Mouse (Mus musculus) ES-Bruce4 (cell line): ENCODE results near the gene Disp1. TPM values are rescaled to one million over a fixed set of nuclear protein-coding genes. Genes with fewer than 3 reads are reported as not detected.

Experiments
- H3K27ac ChIP-seq: 2 replicates; pipeline ENCODE4 v1.5.1; 2012; ENCODE audit warnings: low read length, inconsistent platforms; ENCODE audit not compliant: insufficient read depth
- H3K27me3 ChIP-seq: 2 replicates; pipeline ENCODE4 v1.6.1; 2012; ENCODE audit warnings: mild to moderate bottlenecking, low read length, inconsistent platforms; ENCODE audit not compliant: control insufficient read depth, poor library complexity, insufficient read depth, severe bottlenecking
- H3K36me3 ChIP-seq: 2 replicates; pipeline ENCODE4 v1.6.1; 2012; ENCODE audit warnings: inconsistent platforms, mild to moderate bottlenecking, low read length, moderate library complexity; ENCODE audit not compliant: control insufficient read depth, poor library complexity, insufficient read depth, severe bottlenecking
- H3K4me1 ChIP-seq: one replicate; pipeline ENCODE4 v1.8.1; 2011; ENCODE audit warnings: low read length; ENCODE audit not compliant: control insufficient read depth, insufficient read depth
- H3K4me3 ChIP-seq: 2 replicates; pipeline ENCODE4 v1.5.1; 2011; ENCODE audit warnings: low read depth, mild to moderate bottlenecking, low read length
- H3K9ac ChIP-seq: 2 replicates; pipeline ENCODE4 v1.6.1; 2012; ENCODE audit warnings: low read depth, mild to moderate bottlenecking, inconsistent platforms; ENCODE audit not compliant: poor library complexity, severe bottlenecking
- H3K9me3 ChIP-seq: replicated peaks from 2 replicates; pipeline ENCODE4 v1.6.1; 2012; ENCODE audit warnings: mild to moderate bottlenecking, low read length, inconsistent platforms; ENCODE audit not compliant: control insufficient read depth, poor library complexity, insufficient read depth, severe bottlenecking
- CTCF ChIP-seq: IDR thresholded peaks from one replicate; pipeline ENCODE4 v1.8.1; 2011; ENCODE audit warnings: low read depth, low read length
- EP300 ChIP-seq: IDR thresholded peaks from 2 replicates; pipeline ENCODE4 v1.6.1; 2011; ENCODE audit warnings: low read depth, low read length; ENCODE audit not compliant: insufficient read depth
- POLR2A ChIP-seq: IDR thresholded peaks from one replicate; pipeline ENCODE4 v1.8.1; 2011; ENCODE audit warnings: low read length; ENCODE audit not compliant: insufficient read depth
- polyA plus RNA-seq: library from polyadenylated mRNA; stranded (reverse); fragments of >200 nt; gene quantifications from 2 replicates; pipeline ENCODE4 v1.2.4, GENCODE M21; 2011; ENCODE audit warnings: low read depth; ENCODE audit not compliant: missing spikeins, insufficient read depth, insufficient read length

Disp1 gene
- polyA plus RNA-seq, 1 experiment = 9.5 TPM

GRCm38 (mm10) chr1:183142566-183142965 is 78.8 kb downstream of the Disp1 start:
- H3K4me3 ChIP-seq = no peak overlapping the region
- H3K4me1 ChIP-seq = no peaks in the 10 kb centered on the region
- H3K9ac ChIP-seq = no peak overlapping the region
- no peak for TF ChIP-seq POLR2A
- no peak for TF ChIP-seq CTCF
- no peak for TF ChIP-seq EP300
- H3K9me3 ChIP-seq = no peaks in the 10 kb centered on the region
- H3K36me3 ChIP-seq = no peaks in the 10 kb centered on the region
- H3K27ac ChIP-seq = no peak overlapping the region
- H3K27me3 ChIP-seq = no peaks in the 10 kb centered on the region

GRCm38 (mm10) chr1:183141329-183141728 is 80.0 kb downstream of the Disp1 start:
- no peaks in the 10 kb centered on the region for H3K27me3 ChIP-seq
- H3K27ac ChIP-seq = no peak overlapping the region
- TF ChIP-seq POLR2A = no peak
- no peak for TF ChIP-seq CTCF
- TF ChIP-seq EP300 = no peak
- no peaks in the 10 kb centered on the region; the same call in 1 of the 2 replicates for H3K9me3 ChIP-seq
- no peaks in the 10 kb centered on the region for H3K36me3 ChIP-seq
- H3K9ac ChIP-seq = no peak overlapping the region
- no peak overlapping the region for H3K4me3 ChIP-seq
- no peaks in the 10 kb centered on the region for H3K4me1 ChIP-seq

- H3K4me1 ChIP-seq = no peaks in the 10 kb centered on the region
- H3K4me3 ChIP-seq = no peak overlapping the region
- H3K27ac ChIP-seq = no peak overlapping the region
- no peaks in the 10 kb centered on the region for H3K36me3 ChIP-seq
- H3K9ac ChIP-seq = no peak overlapping the region
- no peak for TF ChIP-seq EP300
- no peak for TF ChIP-seq CTCF
- no peak for TF ChIP-seq POLR2A
- H3K9me3 ChIP-seq = no peaks in the 10 kb centered on the region; the same call in 1 of the 2 replicates
- H3K27me3 ChIP-seq = no peaks in the 10 kb centered on the region
These were observed 80.6 kb downstream of the Disp1 start for GRCm38 (mm10) chr1:183140511-183141268.

GRCm38 (mm10) chr1:183138088-183138487 is 83.2 kb downstream of the Disp1 start:
- Histone ChIP-seq H3K4me1 (no peaks in the 10 kb centered on the region), H3K27ac (no peak overlapping the region), H3K9me3 (no peaks in the 10 kb centered on the region; the same call in 1 of the 2 replicates), H3K36me3 (no peaks in the 10 kb centered on the region), H3K27me3 (no peaks in the 10 kb centered on the region), H3K9ac (no peak overlapping the region), H3K4me3 (no peak overlapping the region)
- TF ChIP-seq EP300 (no peak), POLR2A (no peak), CTCF (no peak)

- Histone ChIP-seq H3K9ac (no peak overlapping the region), H3K36me3 (no peaks in the 10 kb centered on the region), H3K9me3 (no peaks in the 10 kb centered on the region; the same call in 1 of the 2 replicates), H3K4me1 (no peaks in the 10 kb centered on the region), H3K4me3 (no peak overlapping the region), H3K27ac (no peak overlapping the region), H3K27me3 (no peaks in the 10 kb centered on the region)
- no peak for TF ChIP-seq CTCF
- TF ChIP-seq POLR2A = no peak
- no peak for TF ChIP-seq EP300
These were observed 86.9 kb downstream of the Disp1 start for GRCm38 (mm10) chr1:183134427-183134826.

GRCm38 (mm10) chr1:183133440-183133839 is 87.9 kb downstream of the Disp1 start:
- H3K9ac ChIP-seq = no peak overlapping the region
- no peaks in the 10 kb centered on the region; the same call in 1 of the 2 replicates for H3K9me3 ChIP-seq
- TF ChIP-seq EP300 = no peak
- no peak for TF ChIP-seq CTCF
- no peak for TF ChIP-seq POLR2A
- no peak overlapping the region for H3K4me3 ChIP-seq
- no peak overlapping the region for H3K27ac ChIP-seq
- H3K36me3 ChIP-seq = no peaks in the 10 kb centered on the region
- no peaks in the 10 kb centered on the region for H3K4me1 ChIP-seq
- no peaks in the 10 kb centered on the region for H3K27me3 ChIP-seq

GRCm38 (mm10) chr1:183127246-183127645 is 94.1 kb downstream of the Disp1 start:
- H3K36me3 ChIP-seq = no peaks in the 10 kb centered on the region
- no peak overlapping the region for H3K9ac ChIP-seq
- H3K4me3 ChIP-seq = no peak overlapping the region
- no peaks in the 10 kb centered on the region for H3K9me3 ChIP-seq
- H3K27me3 ChIP-seq = no peaks in the 10 kb centered on the region
- TF ChIP-seq CTCF (no peak), EP300 (no peak), POLR2A (no peak)
- no peak overlapping the region for H3K27ac ChIP-seq
- H3K4me1 ChIP-seq = no peaks in the 10 kb centered on the region
